Mouse (Mus musculus) embryo, embryonic 10.5 days (tissue): ENCODE measurements at regions not wholly inside any gene's neighbourhood (a gene's known extent, or its start where the extent isn't known, plus 50 kb on each side); places are given as distances from the start of the nearest gene placed in this dataset.

ENCODE experiments used
- DNase-seq: peaks from one replicate; pipeline ENCODE4 v3.0.0-alpha.2; 2015; ENCODE audit warnings: low spot score

- DNase-seq, result peak; percentile 33
Observed at GRCm38 (mm10) chr15:27129697-27130096, 234.3 kb upstream of the Fbxl7 start.

DNA sequence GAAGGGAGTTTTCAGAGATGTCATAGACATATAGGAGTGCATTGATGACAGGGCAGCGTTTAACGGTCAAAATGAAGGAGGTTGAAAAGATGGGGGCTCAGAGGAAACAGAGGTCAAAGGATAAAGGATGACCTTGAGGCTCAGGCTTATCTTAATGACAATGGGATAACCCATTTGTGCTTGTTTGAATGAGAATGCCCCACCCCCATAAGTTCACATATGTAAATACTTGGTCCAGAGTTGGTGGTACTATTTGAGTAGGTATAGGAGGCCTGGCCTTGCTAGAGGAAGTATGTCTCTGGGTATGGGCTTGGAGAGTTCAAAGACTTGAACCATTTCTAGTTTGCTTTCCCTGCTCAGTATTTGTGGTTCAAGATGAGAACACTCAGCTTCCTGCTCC, 237.4 kb upstream of the Fbxl7 start:
- DNase-seq, result no peak

DNA sequence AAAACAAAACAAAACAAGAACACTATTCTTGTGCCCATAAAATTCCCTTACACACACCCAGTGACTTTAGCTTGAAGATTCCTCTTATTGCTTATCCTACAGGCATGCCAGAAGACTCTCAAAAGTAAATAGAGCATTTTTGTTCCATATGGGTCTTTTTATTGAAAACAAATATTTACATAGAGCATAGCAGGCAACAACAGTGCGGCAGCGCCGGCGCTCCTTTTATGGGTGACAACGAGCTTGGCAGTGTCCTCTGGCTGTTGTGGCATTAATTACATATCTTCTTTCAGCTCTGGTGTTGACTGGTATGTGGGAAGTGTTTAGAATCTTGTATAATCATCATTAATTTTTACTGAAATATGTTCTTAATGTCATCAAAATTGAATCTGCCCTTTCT, 242.2 kb upstream of the Fbxl7 start:
- DNase-seq, result no peak

- DNase-seq, result no peak
Observed at GRCm38 (mm10) chr15:27145860-27146259, 250.5 kb upstream of the Fbxl7 start.

DNA sequence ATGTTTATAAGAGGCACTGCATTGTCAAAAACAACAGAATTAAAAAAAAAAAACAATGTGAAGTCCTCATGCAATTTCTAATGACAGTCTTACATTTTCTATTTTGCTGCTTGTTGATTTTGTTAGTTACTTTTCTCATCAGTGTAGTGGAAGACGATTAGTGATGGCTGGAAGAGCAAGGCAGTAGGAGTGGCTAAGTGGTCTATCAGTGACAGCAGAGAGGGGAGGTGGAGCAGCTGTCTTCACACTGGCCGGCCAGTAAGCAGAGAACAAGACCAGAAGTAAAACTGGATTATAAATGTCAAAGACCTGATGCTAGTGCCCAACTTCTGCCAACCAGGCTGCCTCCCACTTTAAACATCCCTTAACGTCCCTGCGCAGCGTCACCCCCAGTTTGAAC, 265.6 kb upstream of the Fbxl7 start:
- no peak for DNase-seq

GRCm38 (mm10) chr15:27167484-27167883, 272.1 kb upstream of the Fbxl7 start:
- DNase-seq, result no peak

DNA sequence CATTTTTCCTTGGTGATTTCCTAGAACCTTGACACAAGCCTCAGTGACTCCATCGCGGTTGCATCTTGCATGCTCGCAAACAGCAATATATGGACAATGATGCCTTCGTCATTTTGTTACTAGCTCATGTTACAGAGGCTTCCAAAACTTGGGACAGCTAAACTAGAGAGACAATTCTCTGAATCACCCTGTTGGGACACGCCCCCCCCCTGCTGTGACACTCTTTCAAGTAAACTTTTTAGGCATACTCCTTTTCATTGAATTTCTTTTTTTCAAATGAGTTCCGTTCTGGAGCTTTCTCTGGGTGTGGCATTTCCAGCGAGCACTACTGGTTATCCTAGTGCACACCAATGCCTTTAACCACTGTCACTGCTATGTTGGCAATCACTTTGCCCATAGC, 274.5 kb upstream of the Fbxl7 start:
- DNase-seq, result no peak

GRCm38 (mm10) chr15:27173506-27173905, 278.1 kb upstream of the Fbxl7 start:
- DNase-seq, result peak; percentile 24

DNA sequence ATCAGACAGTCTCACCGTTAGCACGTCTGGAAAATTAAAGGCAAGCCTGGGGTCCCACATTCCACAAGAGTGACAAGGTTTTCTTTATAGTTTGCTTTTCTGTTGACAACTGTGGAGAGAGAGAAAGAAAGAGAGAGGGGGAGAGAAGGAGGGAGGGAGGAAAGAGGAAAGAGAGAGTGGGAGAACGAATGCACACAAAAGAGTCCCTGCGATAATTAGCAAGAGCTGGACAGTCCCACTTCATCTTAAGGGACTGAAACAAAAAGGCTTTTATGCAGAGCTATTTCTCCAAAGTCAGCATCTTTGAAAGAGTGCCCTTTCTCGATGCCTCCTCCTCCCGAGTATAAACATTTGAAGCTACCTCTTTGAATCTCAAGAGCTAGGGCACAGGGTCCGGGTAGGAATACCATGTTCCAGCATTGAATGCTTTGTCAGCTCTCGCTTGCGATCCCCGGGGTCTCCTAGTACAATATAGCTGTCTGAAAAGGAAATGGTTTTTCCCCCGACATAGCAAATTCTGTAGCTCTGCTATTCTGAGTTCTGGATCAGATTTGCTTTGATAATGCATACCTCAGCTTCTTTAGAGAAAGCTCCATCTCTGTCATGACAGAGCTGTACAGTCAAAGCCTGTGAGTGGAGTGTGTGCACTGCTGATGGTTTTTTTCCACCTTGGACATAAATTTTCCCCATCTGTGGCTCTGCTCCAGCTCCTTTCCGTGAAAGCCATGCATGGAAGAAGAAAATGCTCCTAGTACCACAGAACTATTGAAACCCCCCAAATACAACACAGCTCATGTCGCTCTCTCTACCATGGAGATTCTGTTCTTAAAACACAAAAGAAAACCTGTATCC, 282.9 kb upstream of the Fbxl7 start:
- DNase-seq, result peak; percentile 32

- peak; percentile 84 for DNase-seq
Observed at GRCm38 (mm10) chr15:27189699-27190098, 276.8 kb upstream of the Ank start.

- DNase-seq, result no peak
Observed at GRCm38 (mm10) chr15:27201513-27201912, 265.0 kb upstream of the Ank start.

DNA sequence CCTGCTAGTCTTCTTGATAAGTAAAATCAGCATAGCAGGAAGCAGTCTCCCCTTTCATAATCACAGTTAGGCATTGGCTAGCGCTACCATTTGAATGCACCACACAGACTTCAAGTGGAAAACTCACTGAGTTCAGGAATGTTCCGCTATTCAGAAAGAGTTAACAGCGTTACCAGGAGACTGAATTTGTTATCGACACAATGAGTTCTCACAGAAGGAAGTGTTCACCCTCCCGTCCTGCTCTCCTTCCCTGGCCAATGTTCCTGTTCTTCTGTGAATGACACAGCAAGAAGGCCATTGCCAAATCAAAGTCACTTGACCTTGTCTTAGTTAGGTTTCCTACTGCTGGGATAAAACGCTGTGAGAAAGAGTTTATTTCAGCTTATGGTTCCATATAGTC, 261.6 kb upstream of the Ank start:
- no peak for DNase-seq

DNA sequence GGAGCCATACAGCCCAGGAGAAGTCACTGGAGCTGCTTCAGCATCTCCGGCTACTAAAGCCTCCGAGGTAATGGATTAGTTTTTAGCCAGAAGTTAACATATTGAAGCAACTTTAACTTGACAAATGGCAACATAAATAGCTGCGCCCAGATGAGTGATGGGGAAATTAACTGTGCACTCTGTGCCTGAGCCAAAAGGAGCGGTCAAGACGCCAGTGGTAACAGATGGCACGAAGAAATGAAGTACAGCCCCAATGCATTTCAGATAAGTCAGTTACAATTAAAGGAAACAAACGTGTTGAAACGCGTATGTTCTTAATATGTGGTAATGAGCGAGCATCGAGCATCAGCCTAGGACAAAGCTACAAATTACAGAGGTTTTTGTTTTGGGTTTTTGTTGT, 259.0 kb upstream of the Ank start:
- DNase-seq, result peak; percentile 24

- DNase-seq, result peak; percentile 42
Observed at GRCm38 (mm10) chr15:27216387-27216786, 250.1 kb upstream of the Ank start.

GRCm38 (mm10) chr15:27219126-27219738, 247.2 kb upstream of the Ank start:
- DNase-seq, result no peak

DNA sequence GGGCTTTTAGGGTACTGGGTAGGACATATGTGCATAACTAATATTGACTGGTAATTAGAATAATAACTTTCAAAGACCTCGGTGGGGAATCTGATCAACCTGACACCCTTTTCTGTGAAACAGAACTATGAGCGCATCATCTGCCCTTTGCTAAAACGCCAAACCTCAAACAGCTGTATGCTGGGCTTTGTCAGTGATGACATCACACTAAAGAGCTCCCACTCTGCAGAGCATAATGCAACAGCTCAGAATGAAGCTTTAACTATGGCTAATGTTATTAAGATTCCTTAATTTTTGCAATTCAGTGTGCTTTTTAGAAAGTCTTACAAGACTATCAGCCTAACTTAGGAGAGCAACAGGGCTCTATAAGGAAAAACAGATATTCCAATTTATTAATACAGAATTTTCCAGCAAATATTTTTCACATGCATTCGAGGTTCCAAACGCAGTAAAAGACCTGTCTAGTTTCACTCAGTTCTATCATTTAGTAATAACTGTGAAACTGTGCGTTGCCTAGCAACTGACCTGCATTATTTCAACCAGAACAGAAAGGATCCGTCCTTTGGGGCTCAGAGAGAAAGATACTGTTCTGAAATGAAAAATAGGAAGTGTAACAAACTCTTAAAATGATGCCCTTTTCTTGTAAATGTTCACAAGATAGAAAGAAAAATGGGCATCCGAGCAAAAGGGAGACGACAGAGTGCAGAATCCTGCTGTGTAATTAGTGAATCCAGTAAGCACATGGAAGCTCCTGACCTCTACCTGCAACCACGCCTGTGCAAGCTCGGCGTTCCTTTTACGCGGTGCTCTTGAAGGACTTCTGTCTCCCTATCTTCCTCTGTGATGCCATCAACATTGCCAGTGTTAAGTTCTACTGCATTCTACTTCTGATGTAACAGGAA, 242.6 kb upstream of the Ank start:
- no peak for DNase-seq

DNA sequence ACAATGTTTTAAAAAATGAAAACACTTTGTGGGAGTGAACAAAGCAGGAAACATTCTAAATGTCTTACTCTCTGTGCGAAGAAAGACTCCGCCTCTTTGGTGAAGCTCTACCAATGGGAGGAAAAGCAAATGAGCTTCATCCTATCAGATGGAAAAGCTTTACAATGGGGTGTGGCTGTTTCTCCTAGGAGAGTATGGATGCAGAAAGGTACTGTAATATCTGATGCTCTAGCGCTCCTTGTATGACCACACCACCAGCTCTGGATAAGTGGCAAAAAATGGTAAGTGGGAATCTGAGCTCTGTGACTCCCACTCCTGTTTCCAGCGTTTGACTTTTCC, 242.0 kb upstream of the Ank start:
- no peak for DNase-seq

DNA sequence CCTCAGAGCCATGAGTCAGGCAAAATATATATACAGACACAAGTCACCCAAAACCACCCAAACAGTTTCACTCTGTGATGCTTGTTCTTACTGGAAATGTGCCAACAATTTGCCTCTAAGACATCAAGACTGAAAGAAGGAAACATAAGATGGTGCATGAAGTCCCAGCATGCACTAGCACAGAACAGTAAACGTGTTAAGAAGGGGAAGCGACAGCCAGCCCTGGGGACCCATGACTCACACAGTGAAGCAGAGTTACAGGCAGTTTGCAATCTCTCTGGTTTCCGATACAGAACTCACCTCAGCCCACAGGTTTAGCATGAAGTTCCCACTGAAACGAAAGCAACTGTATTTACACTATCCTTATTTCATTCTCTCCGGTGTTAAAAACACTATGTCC, 233.7 kb upstream of the Ank start:
- DNase-seq, result no peak

GRCm38 (mm10) chr15:27234770-27235169, 231.7 kb upstream of the Ank start:
- peak; percentile 89 for DNase-seq

GRCm38 (mm10) chr15:27238301-27238700, 228.2 kb upstream of the Ank start:
- DNase-seq, result no peak

- DNase-seq, result no peak
Observed at GRCm38 (mm10) chr15:27246302-27246701, 220.2 kb upstream of the Ank start.

- no peak for DNase-seq
Observed at GRCm38 (mm10) chr15:27258984-27259853, 207.3 kb upstream of the Ank start.
